Mouse (Mus musculus): Measurements from ENCODE around the gene Lgsn. TPM values are rescaled to one million over a fixed set of nuclear protein-coding genes. Genes with fewer than 3 reads are reported as not detected.
A peak's percentile ranks its signal among the peaks of the same experiment; 100 is the strongest.

Lgsn gene
- polyA plus RNA-seq, 1 experiment from 2014 or later = not detected

DNA sequence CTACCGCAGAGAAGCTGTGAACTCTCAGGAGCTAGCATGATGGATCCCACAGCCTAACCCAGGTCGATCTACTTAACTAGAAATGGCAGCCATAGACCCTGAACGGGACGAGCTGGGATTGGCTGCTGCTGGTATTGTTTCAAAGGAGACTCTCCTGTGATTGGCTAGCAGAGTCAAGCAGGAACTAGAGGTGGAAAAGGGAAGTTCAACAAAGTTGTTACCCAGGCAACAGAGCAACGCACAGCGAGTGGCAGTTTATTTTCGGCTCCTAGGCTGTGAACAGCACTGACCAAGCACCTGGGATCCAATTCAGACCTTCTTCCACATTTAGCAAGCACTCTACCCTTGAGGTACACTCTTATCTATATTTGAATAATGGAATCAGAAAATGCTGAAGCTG lies 46.4 kb downstream of the Lgsn start, which contains the start of the genes 4931428L18Rik and Pih1d3:
4931428L18Rik (minus strand) TSS at position 121 of the 400 bp plus-strand sequence.
Pih1d3 (plus strand) TSS at position 275 of the 400 bp plus-strand sequence.
- ATAC-seq = no peak
- Histone ChIP-seq H3K36me3 (no peaks in the 10 kb centered on the region), H3K4me2 (replicated peaks) (no peak within 1 kb of the TSS), H3K27ac (no peak within 1 kb of the TSS), H3K27me3 (no peaks in the 10 kb centered on the region), H3K4me1 (replicated peaks) (no peaks in the 10 kb centered on the region), H3K9ac (replicated peaks) (no peak within 1 kb of the TSS), H3K4me3 (replicated peaks) (no peak within 1 kb of the TSS), H3K9me3 (no peaks in the 10 kb centered on the region)
- WGBS = 92% methylated on average over 7 of the region's 7 CpGs

DNA sequence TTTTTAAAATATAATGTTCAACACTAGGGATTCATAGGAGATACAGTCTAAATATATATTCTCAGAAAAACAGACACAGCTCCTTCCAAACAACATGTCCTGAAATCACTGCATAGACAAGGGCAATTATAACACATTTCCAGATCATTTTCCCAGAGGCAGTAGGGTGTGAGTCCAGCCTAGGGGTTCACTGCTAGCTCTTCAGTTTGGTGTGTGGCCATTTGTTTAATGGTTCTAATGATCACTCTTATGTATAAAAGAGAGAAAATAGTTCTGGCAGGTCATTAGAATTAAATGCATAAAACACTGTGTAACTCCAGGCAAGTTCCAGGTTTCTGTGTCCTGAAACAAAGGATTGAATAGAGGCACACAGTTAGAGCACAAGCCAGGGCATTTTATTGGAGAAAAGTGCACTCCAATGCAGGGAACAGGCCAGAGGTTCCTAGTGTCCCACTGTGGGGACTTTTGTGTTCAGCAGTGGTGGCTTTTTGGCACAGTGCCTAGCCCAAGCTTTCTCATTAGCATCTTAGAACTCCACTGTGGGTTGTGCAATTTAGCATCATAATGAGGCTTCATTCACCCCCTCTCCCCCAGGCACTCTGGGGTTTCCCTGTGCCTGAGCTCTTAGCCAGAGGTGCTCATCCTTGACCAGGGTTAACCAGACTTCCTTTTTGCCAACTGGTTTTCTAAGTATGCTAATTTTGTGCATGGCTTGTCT lies 57.3 kb downstream of the Lgsn start:
- no peak overlapping the region for H3K9ac ChIP-seq (replicated peaks)
- peaks cover 6% of the 10 kb centered on the region; the same call in 1 of the 2 replicates for H3K4me1 ChIP-seq (replicated peaks)
- no peak overlapping the region for H3K4me3 ChIP-seq (replicated peaks)
- H3K36me3 ChIP-seq = no peaks in the 10 kb centered on the region
- H3K27ac ChIP-seq = no peak overlapping the region
- ATAC-seq = peak; percentile 97
- H3K9me3 ChIP-seq = no peaks in the 10 kb centered on the region
- H3K4me2 ChIP-seq (replicated peaks) = no peak overlapping the region
- no peaks in the 10 kb centered on the region for H3K27me3 ChIP-seq

Other genes with a start within 250 kb of the Lgsn start
- not detected in 2 replicates for gene AC153137.1, start 198.4 kb upstream of the Lgsn start, polyA plus RNA-seq (2015; fragmentation: Nextera tagmentation; extraction: Ambion mirVana)
- gene 4931428L18Rik, start 46.3 kb downstream of the Lgsn start, polyA plus RNA-seq (2015; fragmentation: Nextera tagmentation; extraction: Ambion mirVana) = 0.17 TPM in 1 of 2 replicates, not detected in the other
- not detected in 2 replicates for gene Pih1d3, start 46.4 kb downstream of the Lgsn start, polyA plus RNA-seq (2015; fragmentation: Nextera tagmentation; extraction: Ambion mirVana)